Mouse (Mus musculus): ENCODE results near the gene Cst6. TPM values are rescaled to one million over a fixed set of nuclear protein-coding genes. Genes with fewer than 3 reads are reported as not detected.

Gene Cst6
- total RNA-seq, 2 experiments from 2014 or later, result 25.7 to 27.4 TPM

- DNase-seq (ENCODE audit: extremely low spot score in 1 of 2, low spot score in 2 of 2), result no peak
- Histone ChIP-seq H3K27ac (no peak overlapping the region), H3K4me3 (no peak overlapping the region)
- intact Hi-C loops (cut with DNase I), result loop anchor here (2.0 kb wide), 1 partner anchor 46 kb away; the partner anchor contains the start of gene Cst6
- TF ChIP-seq CTCF (IDR thresholded peaks at IDR 0.05), result peak; percentile 64
Observed at GRCm38 (mm10) chr19:5302455-5302854, 46.9 kb downstream of the Cst6 start.

- no peak for DNase-seq (ENCODE audit: extremely low spot score in 1 of 2, low spot score in 2 of 2)
- no peak overlapping the region for H3K4me3 ChIP-seq
- no peak for TF ChIP-seq CTCF (IDR thresholded peaks at IDR 0.05)
- intact Hi-C loops (cut with DNase I), result no loop called here
- no peak overlapping the region for H3K27ac ChIP-seq
Observed at GRCm38 (mm10) chr19:5300588-5300987, 48.8 kb downstream of the Cst6 start.

- TF ChIP-seq CTCF (IDR thresholded peaks at IDR 0.05), result no peak
- DNase-seq (ENCODE audit: extremely low spot score in 1 of 2, low spot score in 2 of 2), result peak; percentile 52 to 69
- Histone ChIP-seq H3K27ac (peak within 1 kb of the TSS; percentile 97), H3K4me3 (peak within 1 kb of the TSS; percentile 74)
- intact Hi-C loops (cut with DNase I), result no loop called here
Observed at GRCm38 (mm10) chr19:5297903-5298800, 51.2 kb downstream of the Cst6 start, which contains the start of gene Gal3st3. Gene Gal3st3, plus strand, starts transcription at chr19:5298331.

- intact Hi-C loops (cut with DNase I), result no loop called here
Observed at GRCm38 (mm10) chr19:5296630-5297029, 52.7 kb downstream of the Cst6 start.

GRCm38 (mm10) chr19:5295736-5296075, 53.7 kb downstream of the Cst6 start:
- no peak for TF ChIP-seq CTCF (IDR thresholded peaks at IDR 0.05)
- DNase-seq (ENCODE audit: extremely low spot score in 1 of 2, low spot score in 2 of 2), result no peak
- intact Hi-C loops (cut with DNase I), result loop anchor here (1.0 kb wide), 2 partner anchors 22 to 93 kb away; partner anchors contain the start of genes Pacs1 and Sart1

More at GRCm38 (mm10) chr19:5296630-5297029, 52.7 kb downstream of the Cst6 start:
- DNase-seq (ENCODE audit: extremely low spot score in 1 of 2, low spot score in 2 of 2), result peak; percentile 53 to 64
- no peak for TF ChIP-seq CTCF (IDR thresholded peaks at IDR 0.05)
- Histone ChIP-seq H3K4me3 (no peak overlapping the region), H3K27ac (peak overlapping the region; percentile 97)

GRCm38 (mm10) chr19:5294972-5295735, 54.2 kb downstream of the Cst6 start, which contains the start of gene Sf3b2:
Gene Sf3b2, minus strand, starts transcription at chr19:5295455.
- intact Hi-C loops (cut with DNase I), result loop anchor here (1.0 kb wide), 2 partner anchors 22 to 93 kb away; partner anchors contain the start of genes Pacs1 and Sart1
- Histone ChIP-seq H3K4me3 (peak within 1 kb of the TSS; percentile 86), H3K27ac (peak within 1 kb of the TSS; percentile 93)
- DNase-seq (ENCODE audit: extremely low spot score in 1 of 2, low spot score in 2 of 2), result peak; percentile 97
- TF ChIP-seq CTCF (IDR thresholded peaks at IDR 0.05), result peak; percentile 90

More at GRCm38 (mm10) chr19:5295736-5296075, 53.7 kb downstream of the Cst6 start:
- Histone ChIP-seq H3K27ac (peak overlapping the region; percentile 87), H3K4me3 (peak overlapping the region; percentile 86)

Other genes with a start within 250 kb of the Cst6 start
- gene Rab1b, start 242.5 kb downstream of the Cst6 start, total RNA-seq (2021), result 100 to 1,000 TPM; 144 to 157 TPM
- gene Klc2, start 231.0 kb downstream of the Cst6 start, total RNA-seq (2021), result 100 to 1,000 TPM; 279 to 291 TPM
- 10 to 100 TPM; 57.5 to 61.2 TPM for gene Pacs1, start 76.5 kb downstream of the Cst6 start, total RNA-seq (2021)
- gene Sf3b2, start 54.1 kb downstream of the Cst6 start, total RNA-seq (2021), result 100 to 1,000 TPM; 194 to 201 TPM
- 10 to 100 TPM; 78.0 to 80.9 TPM for gene Gal3st3, start 51.2 kb downstream of the Cst6 start, total RNA-seq (2021)
- not detected for gene Catsper1, start 13.8 kb downstream of the Cst6 start, total RNA-seq (2021)
- gene Eif1ad, start 17.2 kb upstream of the Cst6 start, total RNA-seq (2021), result 10 to 100 TPM; 23.4 to 25.5 TPM
- 10 to 100 TPM; 75.5 to 82.2 TPM for gene Banf1, start 17.6 kb upstream of the Cst6 start, total RNA-seq (2021)
- 100 to 1,000 TPM in 1 of 2 experiments, 10 to 100 TPM in 1; 94.2 to 100 TPM for gene Sart1, start 39.1 kb upstream of the Cst6 start, total RNA-seq (2021)
- not detected for gene Tsga10ip, start 53.0 kb upstream of the Cst6 start, total RNA-seq (2021)
- gene Drap1, start 75.4 kb upstream of the Cst6 start, total RNA-seq (2021), result 100 to 1,000 TPM; 248 to 267 TPM
- gene AI837181, start 75.6 kb upstream of the Cst6 start, total RNA-seq (2021), result 10 to 100 TPM; 68.0 to 74.1 TPM
- gene Fosl1, start 98.0 kb upstream of the Cst6 start, total RNA-seq (2021), result under 1 TPM in 1 of 2 experiments, not detected in 1; 0.65 TPM
- 10 to 100 TPM; 29.5 to 30.6 TPM for gene Ccdc85b, start 108.3 kb upstream of the Cst6 start, total RNA-seq (2021)
- 10 to 100 TPM; 88.9 to 92.1 TPM for gene Fibp, start 111.0 kb upstream of the Cst6 start, total RNA-seq (2021)
- gene Ctsw, start 118.9 kb upstream of the Cst6 start, total RNA-seq (2021), result under 1 TPM; 0.36 to 0.47 TPM
- 10 to 100 TPM; 16.8 to 17.2 TPM for gene Efemp2, start 124.4 kb upstream of the Cst6 start, total RNA-seq (2021)
- gene Mus81, start 138.8 kb upstream of the Cst6 start, total RNA-seq (2021), result 10 to 100 TPM; 33.3 to 33.4 TPM
- gene Cfl1, start 140.9 kb upstream of the Cst6 start, total RNA-seq (2021), result 1,000 to 10,000 TPM; 1,296 to 1,301 TPM
- gene 1700020D05Rik, start 154.2 kb upstream of the Cst6 start, total RNA-seq (2021), result 1 to 10 TPM; 8.0 to 9.2 TPM
- 10 to 100 TPM; 81.5 to 89.0 TPM for gene Snx32, start 161.0 kb upstream of the Cst6 start, total RNA-seq (2021)
- not detected for gene Ovol1, start 211.1 kb upstream of the Cst6 start, total RNA-seq (2021)
- gene Ap5b1, start 218.5 kb upstream of the Cst6 start, total RNA-seq (2021), result 1 to 10 TPM; 5.4 to 6.0 TPM

All from left cerebral cortex, adult 2 months (tissue).